Mouse (Mus musculus) common myeloid progenitor, adult 5-6 weeks (primary cell): Measurements from ENCODE around the gene Adcy4. TPM values are rescaled to one million over a fixed set of nuclear protein-coding genes. Genes with fewer than 3 reads are reported as not detected.
A peak's percentile ranks its signal among the peaks of the same experiment; 100 is the strongest.

ENCODE experiments used
- ATAC-seq: replicated peaks from 2 replicates; pipeline ENCODE4 v1.8.0; 2016; ENCODE audit warnings: low read depth, mild to moderate bottlenecking, moderate TSS enrichment, inconsistent platforms; ENCODE audit not compliant: poor library complexity, severe bottlenecking
- total RNA-seq: library from RNA; stranded (forward); fragments of 200-1000, 187-1606 nt; gene quantifications from 2 replicates; pipeline ENCODE4 v1.2.3, GENCODE M21; 2017

Gene Adcy4
- total RNA-seq, result not detected in 2 replicates

GRCm38 (mm10) chr14:55783958-55784235 lies at the start of gene Adcy4:
Gene Adcy4, minus strand, starts transcription at chr14:55784095.
- no peak for ATAC-seq

- ATAC-seq, result no peak
Observed at GRCm38 (mm10) chr14:55833126-55833525, 49.2 kb upstream of the Adcy4 start.

- ATAC-seq, result no peak
Observed at GRCm38 (mm10) chr14:55830331-55830730, 46.4 kb upstream of the Adcy4 start.

GRCm38 (mm10) chr14:55829854-55830253 lies 46.0 kb upstream of the Adcy4 start:
- no peak for ATAC-seq

- ATAC-seq, result no peak
Observed at GRCm38 (mm10) chr14:55828716-55829263, 44.9 kb upstream of the Adcy4 start.

GRCm38 (mm10) chr14:55826551-55827340 lies 42.9 kb upstream of the Adcy4 start:
- no peak for ATAC-seq

- no peak for ATAC-seq
Observed at GRCm38 (mm10) chr14:55826142-55826541, 42.2 kb upstream of the Adcy4 start.

GRCm38 (mm10) chr14:55825216-55826051 lies 41.5 kb upstream of the Adcy4 start:
- no peak for ATAC-seq

- ATAC-seq, result no peak
Observed at GRCm38 (mm10) chr14:55824481-55825215, 40.8 kb upstream of the Adcy4 start.

GRCm38 (mm10) chr14:55824001-55824480 lies 40.1 kb upstream of the Adcy4 start:
- ATAC-seq, result no peak

- ATAC-seq, result 0 out of 2 replicates have a peak, but pooled peaks have one; percentile 12
Observed at GRCm38 (mm10) chr14:55822991-55823762, 39.3 kb upstream of the Adcy4 start, which contains the start of gene Nfatc4. Gene Nfatc4, plus strand, starts transcription at chr14:55823144.

- ATAC-seq, result peak; percentile 91
Observed at GRCm38 (mm10) chr14:55822435-55822990, 38.6 kb upstream of the Adcy4 start.

GRCm38 (mm10) chr14:55820576-55820975 lies 36.7 kb upstream of the Adcy4 start:
- ATAC-seq, result no peak

GRCm38 (mm10) chr14:55819845-55820405 lies 36.0 kb upstream of the Adcy4 start:
- ATAC-seq, result no peak

- peak; percentile 18; the same call in 1 of the 2 replicates for ATAC-seq
Observed at GRCm38 (mm10) chr14:55815310-55815751, 31.4 kb upstream of the Adcy4 start.

- no peak for ATAC-seq
Observed at GRCm38 (mm10) chr14:55814885-55815284, 31.0 kb upstream of the Adcy4 start.

GRCm38 (mm10) chr14:55795380-55796163 lies 11.7 kb upstream of the Adcy4 start:
- ATAC-seq, result peak; percentile 32; the same call in 1 of the 2 replicates

GRCm38 (mm10) chr14:55793946-55794345 lies 10.1 kb upstream of the Adcy4 start:
- ATAC-seq, result no peak
